Mouse (Mus musculus) G1E (cell line): ENCODE measurements around the gene Chic1.

Experiments used
- CTCF ChIP-seq: IDR thresholded peaks from 2 replicates; pipeline ENCODE4 v1.5.1; 2012; ENCODE audit warnings: low read depth, low read length, inconsistent platforms, mixed read lengths
- TAL1 ChIP-seq: conservative IDR thresholded peaks from 2 replicates; pipeline ENCODE4 v1.6.1; 2012; ENCODE audit warnings: low read depth, low read length, inconsistent platforms, mixed read lengths

- no peak for TF ChIP-seq CTCF
- no peak for TF ChIP-seq TAL1
Measured at GRCm38 (mm10) chrX:103366201-103366600, 9.9 kb downstream of the Chic1 start.
